Mouse (Mus musculus): ENCODE measurements around the gene Tas2r118. TPM values are rescaled to one million over a fixed set of nuclear protein-coding genes. Genes with fewer than 3 reads are reported as not detected.

Tas2r118 gene
- total and polyA plus RNA-seq, 3 experiments = not detected

- Histone ChIP-seq H3K9ac (ENCODE audit: control insufficient read depth, low read depth, low read length, poor library complexity, severe bottlenecking) (no peak overlapping the region), H3K79me2 (ENCODE audit: control insufficient read depth, insufficient read depth, low read length, poor library complexity) (no peaks in the 10 kb centered on the region), H3K4me3 (ENCODE audit: control insufficient read depth in 1 of 2, insufficient read depth in 1 of 2, low read depth in 2 of 2, low read length in 2 of 2) (no peak overlapping the region), H3K36me3 (ENCODE audit: control insufficient read depth in 1 of 2, insufficient read depth in 2 of 2, low read length in 2 of 2) (no peaks in the 10 kb centered on the region), H3K27me3 (ENCODE audit: control insufficient read depth in 1 of 2, insufficient read depth in 2 of 2, low read length in 2 of 2) (no peaks in the 10 kb centered on the region), H3K27ac (ENCODE audit: control insufficient read depth, low read depth, low read length) (no peak overlapping the region), H3K4me1 (ENCODE audit: control insufficient read depth in 1 of 2, insufficient read depth in 2 of 2, low read length in 2 of 2) (no peaks in the 10 kb centered on the region), H3K9me3 (replicated peaks; ENCODE audit: insufficient read depth, low read length) (no peaks in the 10 kb centered on the region)
- DNase-seq (ENCODE audit: low read depth, low spot score) = no peak
- TF ChIP-seq USF2 (IDR thresholded peaks at IDR 0.05; ENCODE audit: borderline replicate concordance in 1 of 2, insufficient read depth in 1 of 2, low read depth in 1 of 2, low read length in 2 of 2) (no peak), CHD1 (IDR thresholded peaks at IDR 0.05; ENCODE audit: low read depth, low read length) (no peak), POLR2AphosphoS2 (IDR thresholded peaks at IDR 0.05; ENCODE audit: low read length) (no peak), ELF1 (IDR thresholded peaks at IDR 0.05; ENCODE audit: low read depth, low read length) (no peak), MAZ (IDR thresholded peaks at IDR 0.05; ENCODE audit: low read depth, low read length) (no peak), GABPA (IDR thresholded peaks at IDR 0.05; ENCODE audit: low read depth, low read length) (no peak), ZC3H11A (IDR thresholded peaks at IDR 0.05; ENCODE audit: low read depth, low read length) (no peak), MYC (IDR thresholded peaks at IDR 0.05; ENCODE audit: low read depth, low read length) (no peak), MAFK (IDR thresholded peaks at IDR 0.05; ENCODE audit: borderline replicate concordance, low read depth, low read length) (no peak), POLR2A (IDR thresholded peaks at IDR 0.05; ENCODE audit: control insufficient read depth in 1 of 2, insufficient read depth in 1 of 2, low read depth in 1 of 2, low read length in 2 of 2, poor library complexity in 1 of 2) (no peak), KAT2A (conservative IDR thresholded peaks at IDR 0.05; ENCODE audit: low read depth, low read length) (no peak), NRF1 (IDR thresholded peaks at IDR 0.05; ENCODE audit: insufficient read depth, low read depth, low read length, poor library complexity, severe bottlenecking) (no peak), GATA1 (IDR thresholded peaks at IDR 0.05; ENCODE audit: low read depth, low read length) (no peak), SIN3A (IDR thresholded peaks at IDR 0.05; ENCODE audit: low read length) (no peak), SMC3 (IDR thresholded peaks at IDR 0.05; ENCODE audit: low read depth, low read length) (no peak), UBTF (IDR thresholded peaks at IDR 0.05; ENCODE audit: borderline replicate concordance, insufficient read depth, low read depth, low read length) (no peak), TAL1 (IDR thresholded peaks at IDR 0.05; ENCODE audit: low read length) (no peak), ZMIZ1 (IDR thresholded peaks at IDR 0.05; ENCODE audit: low read depth, low read length) (no peak), MAX (IDR thresholded peaks at IDR 0.05; ENCODE audit: low read length) (no peak)
Measured at GRCm38 (mm10) chr6:23936414-23936813, 33.4 kb downstream of the Tas2r118 start.

- Histone ChIP-seq H3K4me1 (ENCODE audit: control insufficient read depth in 1 of 2, insufficient read depth in 2 of 2, low read length in 2 of 2) (no peaks in the 10 kb centered on the region), H3K36me3 (ENCODE audit: control insufficient read depth in 1 of 2, insufficient read depth in 2 of 2, low read length in 2 of 2) (no peaks in the 10 kb centered on the region), H3K27me3 (ENCODE audit: control insufficient read depth in 1 of 2, insufficient read depth in 2 of 2, low read length in 2 of 2) (no peaks in the 10 kb centered on the region), H3K9ac (ENCODE audit: control insufficient read depth, low read depth, low read length, poor library complexity, severe bottlenecking) (no peak overlapping the region), H3K4me3 (ENCODE audit: control insufficient read depth in 1 of 2, insufficient read depth in 1 of 2, low read depth in 2 of 2, low read length in 2 of 2) (no peak overlapping the region), H3K27ac (ENCODE audit: control insufficient read depth, low read depth, low read length) (no peak overlapping the region), H3K9me3 (replicated peaks; ENCODE audit: insufficient read depth, low read length) (no peaks in the 10 kb centered on the region), H3K79me2 (ENCODE audit: control insufficient read depth, insufficient read depth, low read length, poor library complexity) (no peaks in the 10 kb centered on the region)
- DNase-seq (ENCODE audit: low read depth, low spot score) = no peak
- no peak for TF ChIP-seq POLR2AphosphoS5 (IDR thresholded peaks at IDR 0.05; ENCODE audit: borderline replicate concordance, low read depth, low read length)
- TF ChIP-seq SMC3 (IDR thresholded peaks at IDR 0.05; ENCODE audit: low read depth, low read length) = no peak
- TF ChIP-seq UBTF (IDR thresholded peaks at IDR 0.05; ENCODE audit: borderline replicate concordance, insufficient read depth, low read depth, low read length) = no peak
- no peak for TF ChIP-seq ZMIZ1 (IDR thresholded peaks at IDR 0.05; ENCODE audit: low read depth, low read length)
- no peak for TF ChIP-seq ZC3H11A (IDR thresholded peaks at IDR 0.05; ENCODE audit: low read depth, low read length)
- TF ChIP-seq RCOR1 (IDR thresholded peaks at IDR 0.05; ENCODE audit: low read depth, low read length) = no peak
- no peak for TF ChIP-seq ZNF384 (IDR thresholded peaks at IDR 0.05; ENCODE audit: low read depth, low read length)
- no peak for TF ChIP-seq MAX (IDR thresholded peaks at IDR 0.05; ENCODE audit: low read length)
- no peak for TF ChIP-seq KAT2A (conservative IDR thresholded peaks at IDR 0.05; ENCODE audit: low read depth, low read length)
- no peak for TF ChIP-seq SIN3A (IDR thresholded peaks at IDR 0.05; ENCODE audit: low read length)
- no peak for TF ChIP-seq GATA1 (IDR thresholded peaks at IDR 0.05; ENCODE audit: low read depth, low read length)
- TF ChIP-seq USF1 (IDR thresholded peaks at IDR 0.05; ENCODE audit: low read depth, low read length) = no peak
- no peak for TF ChIP-seq TCF12 (IDR thresholded peaks at IDR 0.05; ENCODE audit: low read depth, low read length)
- TF ChIP-seq CTCF (IDR thresholded peaks at IDR 0.05 in 2 of 3, conservative IDR thresholded peaks at IDR 0.05 in 1 of 3; ENCODE audit: control insufficient read depth in 1 of 3, insufficient read depth in 1 of 3, low read depth in 2 of 3, low read length in 3 of 3, poor library complexity in 1 of 3, severe bottlenecking in 1 of 3) = no peak
- TF ChIP-seq TAL1 (IDR thresholded peaks at IDR 0.05; ENCODE audit: low read length) = no peak
- TF ChIP-seq MYC (IDR thresholded peaks at IDR 0.05; ENCODE audit: low read depth, low read length) = no peak
- TF ChIP-seq NRF1 (IDR thresholded peaks at IDR 0.05; ENCODE audit: insufficient read depth, low read depth, low read length, poor library complexity, severe bottlenecking) = no peak
- no peak for TF ChIP-seq BHLHE40 (IDR thresholded peaks at IDR 0.05; ENCODE audit: borderline replicate concordance, low read depth, low read length)
- no peak for TF ChIP-seq CHD2 (IDR thresholded peaks at IDR 0.05; ENCODE audit: low read length)
Measured at GRCm38 (mm10) chr6:23923806-23924205, 46.1 kb downstream of the Tas2r118 start.
